Mouse (Mus musculus): ENCODE results near the gene Havcr2.
"Not testable (repeated sequence)": the region's sequence is repeated elsewhere in the genome, so short reads cannot be mapped to it uniquely, and the experiment has no call there.

Gene Havcr2

GRCm38 (mm10) chr11:46454453-46455045 is at the start of gene Havcr2:
Gene Havcr2 (plus strand): TSS chr11:46454935.
- DNase-seq (ENCODE audit: low spot score in 2 of 2): no peak

DNA sequence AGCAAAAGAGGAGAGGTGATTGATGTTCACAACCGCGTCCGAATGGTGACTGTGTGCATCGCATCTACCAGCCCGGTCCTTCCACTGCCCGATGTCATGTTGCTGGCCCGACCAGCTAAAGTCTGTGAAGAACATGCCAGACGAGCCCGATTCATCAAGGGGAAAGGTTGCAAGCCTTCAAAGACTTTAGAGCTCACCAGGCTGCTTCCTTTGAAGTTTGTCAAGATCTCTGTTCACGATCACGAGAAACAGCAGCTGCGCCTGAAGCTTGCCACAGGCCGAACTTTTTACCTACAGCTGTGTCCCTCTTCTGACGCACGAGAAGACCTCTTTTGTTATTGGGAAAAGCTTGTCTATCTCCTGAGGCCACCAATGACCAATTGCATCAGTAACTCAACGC is 49.7 kb upstream of the Havcr2 start:
- no peak for DNase-seq (ENCODE audit: low spot score in 2 of 2)

DNA sequence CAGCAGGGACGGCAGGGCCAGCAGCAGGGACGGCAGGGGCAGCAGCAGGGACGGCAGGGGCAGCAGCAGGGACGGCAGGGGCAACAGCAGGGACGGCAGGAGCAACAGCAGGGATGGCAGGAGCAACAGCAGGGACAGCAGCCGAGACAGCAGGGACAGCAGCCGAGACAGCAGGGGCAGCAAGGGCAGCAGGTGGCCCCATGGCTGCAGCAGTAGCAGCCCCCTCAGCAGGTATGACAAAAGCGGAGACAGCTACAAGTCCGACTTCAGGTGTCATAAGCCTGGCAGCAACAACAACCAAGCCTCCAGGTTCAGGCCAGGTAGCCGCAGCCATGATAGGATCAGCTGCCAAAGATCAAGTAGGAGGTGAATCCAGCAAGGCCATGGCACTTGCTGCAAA is 48.0 kb upstream of the Havcr2 start:
- no peak for DNase-seq (ENCODE audit: low spot score in 2 of 2)

GRCm38 (mm10) chr11:46410018-46410563 is 44.6 kb upstream of the Havcr2 start:
- DNase-seq (ENCODE audit: low spot score in 2 of 2): no peak

- no peak for DNase-seq (ENCODE audit: low spot score in 2 of 2)
Observed at GRCm38 (mm10) chr11:46418438-46418837, 36.3 kb upstream of the Havcr2 start.

DNA sequence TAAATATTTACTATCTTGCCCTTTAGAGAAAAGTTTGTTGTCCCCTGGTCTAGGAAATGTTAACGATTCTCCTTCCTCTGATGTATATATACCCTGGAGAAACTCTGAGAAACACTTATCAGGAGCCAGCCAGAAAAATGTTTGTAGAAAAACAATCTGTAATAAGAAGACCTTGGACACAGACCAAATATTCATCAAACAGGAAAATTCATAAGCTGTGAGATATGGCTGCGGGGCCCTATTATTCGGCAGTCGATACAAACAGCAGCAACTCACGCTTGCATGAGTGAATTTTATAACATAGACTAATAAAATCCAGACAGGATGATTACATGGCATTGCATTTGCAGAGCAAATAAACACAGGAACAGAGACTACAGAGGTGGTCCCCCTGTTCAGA is 35.9 kb upstream of the Havcr2 start:
- DNase-seq (ENCODE audit: low spot score in 2 of 2): no peak

- DNase-seq (ENCODE audit: low spot score in 2 of 2): no peak
Observed at GRCm38 (mm10) chr11:46421086-46421888, 33.4 kb upstream of the Havcr2 start.

- not testable (repeated sequence) for DNase-seq (ENCODE audit: low spot score in 2 of 2)
Observed at GRCm38 (mm10) chr11:46428131-46428530, 26.6 kb upstream of the Havcr2 start.

DNA sequence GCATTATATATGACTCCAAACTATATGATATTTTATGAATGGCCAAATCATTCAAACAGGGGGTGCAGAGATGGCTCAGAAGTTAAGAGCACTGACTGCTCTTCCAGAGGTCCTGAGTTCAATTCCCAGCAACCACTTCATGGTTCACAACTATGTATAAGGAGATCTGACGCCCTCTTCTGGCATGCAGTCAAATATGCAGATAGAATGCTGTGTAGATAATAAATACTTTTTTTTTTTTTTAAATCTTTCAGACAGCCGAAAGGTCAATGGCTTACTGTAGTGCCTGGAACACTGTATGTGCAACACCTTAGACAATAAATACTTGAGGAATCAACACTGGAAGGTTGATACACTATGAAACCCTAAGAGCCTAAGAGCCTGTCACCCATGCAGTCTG is 24.6 kb upstream of the Havcr2 start:
- no peak for DNase-seq (ENCODE audit: low spot score in 2 of 2)

- DNase-seq (ENCODE audit: low spot score in 2 of 2): peak; percentile 86 to 91
Observed at GRCm38 (mm10) chr11:46431129-46431528, 23.6 kb upstream of the Havcr2 start.

DNA sequence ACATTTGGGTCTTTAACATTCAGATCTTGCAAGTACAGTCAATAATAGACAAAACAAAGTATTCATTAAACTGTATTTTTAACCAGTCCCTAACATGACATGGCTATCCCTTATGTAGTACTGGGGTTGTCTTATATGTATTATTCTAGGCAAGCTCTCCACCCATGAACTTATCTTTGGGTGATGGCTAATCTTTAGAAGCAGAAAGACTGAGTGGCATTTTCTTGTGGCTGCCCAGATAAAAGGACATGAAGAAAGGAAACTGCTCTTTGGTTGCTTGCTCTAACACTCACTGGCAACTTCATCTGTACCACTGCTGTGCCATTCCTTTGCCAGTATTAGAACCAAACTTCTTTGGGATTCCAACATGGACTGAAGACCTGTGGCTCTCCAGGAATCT is 19.4 kb upstream of the Havcr2 start:
- DNase-seq (ENCODE audit: low spot score in 2 of 2): no peak

- peak; percentile 95 to 96 for DNase-seq (ENCODE audit: low spot score in 2 of 2)
Observed at GRCm38 (mm10) chr11:46436760-46437458, 17.8 kb upstream of the Havcr2 start, which contains the start of gene Med7. Gene Med7 (plus strand): TSS chr11:46436925.

DNA sequence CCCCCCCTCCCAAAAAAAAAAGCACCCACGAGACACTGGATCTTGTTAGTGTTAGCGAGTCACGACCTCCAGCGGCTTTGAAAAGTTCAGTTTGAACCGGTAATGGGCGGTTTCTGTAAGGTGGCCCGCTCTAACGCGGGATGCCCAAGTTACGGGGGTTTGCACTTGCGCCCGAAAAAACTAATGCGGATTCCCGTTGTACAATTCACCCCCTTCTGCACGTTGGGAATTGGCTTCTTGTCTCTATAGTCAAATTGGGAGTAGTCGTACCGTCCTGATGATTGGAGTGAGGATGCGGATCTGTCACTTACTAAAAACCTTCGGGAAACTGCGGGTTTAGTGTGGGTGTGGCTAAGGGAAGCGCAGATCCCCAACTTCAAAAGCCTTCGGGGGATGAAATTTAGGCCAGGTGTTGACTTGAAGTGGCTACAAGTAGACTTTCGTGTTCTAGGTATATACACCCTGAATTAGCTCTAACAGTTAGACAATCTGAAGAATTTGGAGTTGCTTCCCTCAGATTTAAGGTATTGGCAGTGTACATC is 17.2 kb upstream of the Havcr2 start:
- DNase-seq (ENCODE audit: low spot score in 2 of 2): no peak

GRCm38 (mm10) chr11:46439005-46439543 is 15.7 kb upstream of the Havcr2 start:
- no peak for DNase-seq (ENCODE audit: low spot score in 2 of 2)

DNA sequence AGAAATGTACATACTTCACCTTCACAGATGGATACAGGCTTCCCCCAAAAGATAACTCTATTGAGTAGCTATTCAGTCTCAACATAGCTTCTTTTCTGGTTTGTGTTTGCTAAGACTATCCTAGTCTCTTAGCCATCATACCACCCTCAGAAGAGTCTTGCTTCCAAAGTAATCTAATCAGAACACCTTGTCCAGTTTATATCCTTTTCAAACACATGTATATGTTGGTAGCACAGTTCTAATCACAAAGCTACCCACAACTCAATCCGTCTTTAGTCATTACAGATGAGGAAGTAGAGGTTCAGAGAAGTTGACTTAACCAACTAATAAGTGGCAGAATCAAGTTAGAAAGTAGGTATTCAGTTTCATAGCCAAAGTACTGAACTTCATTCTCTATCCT is 13.0 kb upstream of the Havcr2 start:
- no peak for DNase-seq (ENCODE audit: low spot score in 2 of 2)

GRCm38 (mm10) chr11:46443152-46443551 is 11.6 kb upstream of the Havcr2 start:
- DNase-seq (ENCODE audit: low spot score in 2 of 2): no peak

DNA sequence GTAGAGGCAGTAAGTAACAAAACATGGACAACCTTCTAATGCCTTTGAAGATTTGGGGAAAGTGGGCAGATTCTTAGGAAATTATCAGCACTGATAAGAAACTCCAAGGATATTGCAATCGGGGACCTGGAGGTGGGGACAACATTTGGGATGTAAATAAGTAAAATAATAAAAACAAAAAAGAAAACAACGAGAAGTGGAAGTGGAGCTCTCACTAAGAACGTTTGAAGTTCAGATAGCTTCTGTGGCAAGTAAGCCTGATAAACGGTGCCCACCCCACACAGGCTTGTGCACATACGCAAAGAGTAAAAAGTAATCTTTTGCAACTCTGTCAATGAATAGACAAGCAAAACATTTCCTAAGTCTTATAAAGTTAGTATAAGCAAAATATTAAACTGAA is 10.8 kb upstream of the Havcr2 start:
- DNase-seq (ENCODE audit: low spot score in 2 of 2): no peak

DNA sequence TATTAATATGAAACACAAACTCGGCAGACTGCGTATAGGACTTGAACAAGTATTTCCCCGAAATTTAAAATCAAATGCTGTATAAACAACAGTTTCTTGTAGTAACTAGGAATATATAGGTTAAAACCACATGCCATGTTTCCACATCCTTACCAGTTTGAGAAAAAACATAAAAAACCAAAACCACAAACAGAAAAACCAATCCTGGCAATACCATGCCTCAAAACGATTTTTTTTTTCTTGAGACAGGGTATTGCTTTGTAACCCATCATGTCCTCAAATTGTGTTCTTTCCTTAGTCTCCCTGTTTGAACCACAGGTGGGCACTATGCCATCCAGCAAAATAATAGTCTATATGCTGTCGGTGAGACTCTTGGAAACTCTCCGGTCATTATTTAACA is 8.6 kb upstream of the Havcr2 start:
- no peak for DNase-seq (ENCODE audit: low spot score in 2 of 2)

GRCm38 (mm10) chr11:46447644-46448484 is 6.9 kb upstream of the Havcr2 start:
- DNase-seq (ENCODE audit: low spot score in 2 of 2): no peak

GRCm38 (mm10) chr11:46449461-46450080 is 5.2 kb upstream of the Havcr2 start:
- DNase-seq (ENCODE audit: low spot score in 2 of 2): no peak

- DNase-seq (ENCODE audit: low spot score in 2 of 2): no peak
Observed at GRCm38 (mm10) chr11:46459960-46460359, 5.2 kb downstream of the Havcr2 start.
